Mouse (Mus musculus) C3H10T1/2 (cell line): Measurements from ENCODE around the gene Zbtb46. TPM values are rescaled to one million over a fixed set of nuclear protein-coding genes. Genes with fewer than 3 reads are reported as not detected.

ENCODE experiments used
- polyA plus RNA-seq, 2 experiments: library from polyadenylated mRNA; unstranded; fragments of >200 nt; fragmentation: generic; extraction: Trizol; gene quantifications; one replicate each; pipeline ENCODE4 v1.2.1; 2012; ENCODE audit warnings: missing spikeins in 2 of 2

Gene Zbtb46
- polyA plus RNA-seq: 1 to 10 TPM in 1 of 2 experiments, under 1 TPM in 1; 0.48 to 1.7 TPM

GRCm38 (mm10) chr2:181459153-181459672 lies at the start of gene Zbtb46:
Gene Zbtb46 (minus strand): TSS chr2:181459426.

GRCm38 (mm10) chr2:181496831-181497547 lies 37.8 kb upstream of the Zbtb46 start, which contains the start of gene Tpd52l2:
Gene Tpd52l2 (plus strand): TSS chr2:181497142.

GRCm38 (mm10) chr2:181493156-181493927 lies 34.1 kb upstream of the Zbtb46 start, which contains the start of gene Abhd16b:
Gene Abhd16b (plus strand): TSS chr2:181493206.

GRCm38 (mm10) chr2:181379778-181380177 lies 79.4 kb downstream of the Zbtb46 start, which contains the start of gene Lime1:
Gene Lime1 (plus strand): TSS chr2:181380078.

GRCm38 (mm10) chr2:181364860-181365596 lies 94.2 kb downstream of the Zbtb46 start, which contains the start of the genes Zgpat and Arfrp1:
Gene Zgpat (plus strand): TSS chr2:181364928.
Gene Arfrp1 (minus strand): TSS chr2:181365404.

Other genes with a start within 250 kb of the Zbtb46 start
- gene Srms, start 246.2 kb downstream of the Zbtb46 start, polyA plus RNA-seq: under 1 TPM in 1 of 2 experiments, not detected in 1; 0.04 TPM
- gene Fndc11, start 239.4 kb downstream of the Zbtb46 start, polyA plus RNA-seq: not detected
- 1 to 10 TPM in 1 of 2 experiments, under 1 TPM in 1; 0.28 to 2.3 TPM for gene Helz2, start 217.4 kb downstream of the Zbtb46 start, polyA plus RNA-seq
- gene Gmeb2, start 171.4 kb downstream of the Zbtb46 start, polyA plus RNA-seq: 1 to 10 TPM; 3.1 to 9.1 TPM
- under 1 TPM in 1 of 2 experiments, not detected in 1; 0.14 TPM for gene Stmn3, start 144.9 kb downstream of the Zbtb46 start, polyA plus RNA-seq
- 10 to 100 TPM; 29.8 to 40.9 TPM for gene Rtel1, start 139.7 kb downstream of the Zbtb46 start, polyA plus RNA-seq
- gene Zgpat, start 94.5 kb downstream of the Zbtb46 start, polyA plus RNA-seq: 10 to 100 TPM in 1 of 2 experiments, 1 to 10 TPM in 1; 8.6 to 19.6 TPM
- 10 to 100 TPM; 34.3 to 40.3 TPM for gene Arfrp1, start 94.0 kb downstream of the Zbtb46 start, polyA plus RNA-seq
- 10 to 100 TPM in 1 of 2 experiments, 1 to 10 TPM in 1; 2.1 to 19.5 TPM for gene Lime1, start 79.3 kb downstream of the Zbtb46 start, polyA plus RNA-seq
- under 1 TPM in 1 of 2 experiments, not detected in 1; 0.15 TPM for gene Abhd16b, start 33.8 kb upstream of the Zbtb46 start, polyA plus RNA-seq
- 10 to 100 TPM; 61.2 to 89.0 TPM for gene Tpd52l2, start 37.7 kb upstream of the Zbtb46 start, polyA plus RNA-seq
- 10 to 100 TPM; 11.6 to 26.9 TPM for gene Dnajc5, start 61.1 kb upstream of the Zbtb46 start, polyA plus RNA-seq
- gene Uckl1, start 125.5 kb upstream of the Zbtb46 start, polyA plus RNA-seq: 10 to 100 TPM; 13.4 to 44.3 TPM
- 10 to 100 TPM; 16.1 to 53.3 TPM for gene Prpf6, start 132.4 kb upstream of the Zbtb46 start, polyA plus RNA-seq
- gene Zfp512b, start 133.4 kb upstream of the Zbtb46 start, polyA plus RNA-seq: 10 to 100 TPM in 1 of 2 experiments, 1 to 10 TPM in 1; 1.6 to 22.7 TPM
- 1 to 10 TPM in 1 of 2 experiments, under 1 TPM in 1; 0.49 to 1.1 TPM for gene Samd10, start 139.8 kb upstream of the Zbtb46 start, polyA plus RNA-seq
- gene Gm29797, start 197.6 kb upstream of the Zbtb46 start, polyA plus RNA-seq: under 1 TPM in 1 of 2 experiments, not detected in 1; 0.13 TPM
- gene Sox18, start 212.2 kb upstream of the Zbtb46 start, polyA plus RNA-seq: under 1 TPM in 1 of 2 experiments, not detected in 1; 0.05 TPM
- 10 to 100 TPM in 1 of 2 experiments, 1 to 10 TPM in 1; 1.5 to 12.1 TPM for gene Tcea2, start 220.9 kb upstream of the Zbtb46 start, polyA plus RNA-seq
- 10 to 100 TPM; 39.2 to 39.9 TPM for gene Rgs19, start 234.6 kb upstream of the Zbtb46 start, polyA plus RNA-seq
- not detected for gene Lkaaear1, start 239.0 kb upstream of the Zbtb46 start, polyA plus RNA-seq